Mouse (Mus musculus) c-Kit-negative CD71-positive TER-119-positive erythroid progenitor cells, embryonic 14.5 days (primary cell): ENCODE results near the gene Plekhm1.
A peak's percentile ranks its signal among the peaks of the same experiment; 100 is the strongest.
"Not testable (repeated sequence)": the region's sequence is repeated elsewhere in the genome, so short reads cannot be mapped to it uniquely, and the experiment has no call there.

Experiments
- DNase-seq: peaks from one replicate; pipeline ENCODE4 v3.0.0-alpha.2; 2013; ENCODE audit warnings: low read depth, low spot score

Gene Plekhm1

DNA sequence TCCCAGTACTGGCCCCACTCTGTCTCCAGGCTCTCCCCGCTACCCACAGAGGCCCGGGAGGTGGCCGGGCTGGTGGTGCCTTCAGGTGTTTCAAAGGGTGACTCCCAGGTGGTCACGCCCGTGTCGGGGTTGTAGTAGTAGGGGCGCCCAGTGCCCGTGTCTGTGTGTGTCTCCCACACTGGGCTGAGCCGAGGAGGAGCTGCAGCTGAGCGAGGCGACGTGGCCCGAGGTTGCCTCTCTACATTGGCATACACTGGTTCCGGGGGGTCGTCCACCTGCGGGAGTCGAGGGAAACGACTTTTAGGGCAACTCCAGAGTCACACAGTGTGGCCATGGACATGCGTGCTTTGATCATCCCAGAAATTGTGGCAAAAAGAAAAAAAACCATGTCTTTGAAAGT lies 72.4 kb downstream of the Plekhm1 start:
- no peak for DNase-seq

DNA sequence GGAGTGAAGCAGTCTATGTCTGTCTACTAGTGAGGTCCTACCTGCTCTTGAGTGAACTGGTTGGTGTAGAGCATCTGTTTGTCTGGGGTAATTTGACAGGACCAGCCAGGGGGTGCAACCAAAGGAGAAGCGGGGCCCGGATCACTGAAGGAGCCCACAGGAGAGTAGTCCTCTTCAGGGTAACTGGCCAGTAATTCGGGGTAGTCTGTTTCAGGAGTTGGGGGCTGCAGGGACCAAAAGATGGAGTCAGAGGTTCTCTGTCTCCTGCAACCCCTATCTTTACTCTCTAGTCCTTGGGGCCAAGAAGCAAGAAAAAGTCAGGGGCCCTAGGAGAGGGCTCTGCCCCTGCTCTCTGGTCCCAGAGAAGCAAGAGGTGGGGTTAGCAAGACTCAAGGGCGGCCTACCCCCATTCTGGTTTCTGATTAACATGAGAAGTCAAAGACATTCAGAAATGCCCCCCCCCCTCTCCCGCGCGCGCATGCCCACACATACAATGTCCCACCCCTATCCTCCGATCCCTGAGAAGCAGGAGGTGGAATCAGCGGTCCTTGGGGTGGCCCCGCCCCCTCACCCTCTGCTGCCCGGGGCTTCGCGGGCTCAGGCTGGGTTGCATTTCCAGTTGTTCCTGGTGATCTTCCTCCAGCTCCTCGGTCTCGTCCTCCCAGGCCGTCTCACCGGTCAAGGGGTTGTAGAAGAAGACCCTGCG lies 72.9 kb downstream of the Plekhm1 start:
- DNase-seq, result no peak

DNA sequence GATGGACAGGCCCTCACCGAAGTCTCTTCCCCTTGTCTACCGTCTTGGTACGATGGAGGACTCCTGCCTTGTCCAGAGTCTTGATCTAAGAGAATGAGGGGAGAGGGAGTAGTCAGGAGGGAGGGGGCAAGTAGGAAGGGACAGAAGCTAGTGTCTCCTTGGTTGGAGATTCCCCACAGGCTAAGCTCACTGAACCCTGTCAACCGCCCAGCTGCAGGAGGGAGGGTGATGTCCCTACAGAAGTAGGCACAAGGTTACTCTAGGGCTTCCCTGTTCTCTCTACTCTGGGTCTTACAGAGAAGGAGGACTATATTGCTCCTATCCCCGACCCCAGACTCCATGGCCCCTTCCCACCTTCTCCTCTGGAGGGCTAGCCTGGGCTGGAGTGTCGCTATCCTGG lies 73.8 kb downstream of the Plekhm1 start:
- DNase-seq, result no peak

GRCm38 (mm10) chr11:103338119-103338518 lies 74.4 kb downstream of the Plekhm1 start:
- DNase-seq, result no peak

- no peak for DNase-seq
These were observed 75.3 kb downstream of the Plekhm1 start for GRCm38 (mm10) chr11:103337180-103337579.

DNA sequence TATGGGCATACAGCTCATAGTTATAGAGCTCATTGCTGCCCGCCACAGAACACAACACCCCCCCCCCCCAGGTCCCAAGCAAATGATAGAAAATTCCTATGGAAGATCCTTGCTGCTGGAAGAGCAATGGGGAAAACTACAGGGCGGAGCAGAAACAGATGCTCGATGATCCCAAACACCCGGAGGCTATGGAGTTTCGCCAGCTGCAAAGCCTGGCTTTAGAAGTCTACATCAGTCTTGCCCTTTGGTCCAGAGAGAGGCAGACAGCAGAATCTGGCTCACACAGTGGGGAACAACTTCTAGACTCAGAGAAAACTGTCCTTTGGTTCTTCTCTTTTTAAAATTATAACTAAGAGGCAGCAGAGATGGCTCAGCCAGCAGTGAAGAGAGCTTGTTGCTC lies 76.9 kb downstream of the Plekhm1 start:
- no peak for DNase-seq

DNA sequence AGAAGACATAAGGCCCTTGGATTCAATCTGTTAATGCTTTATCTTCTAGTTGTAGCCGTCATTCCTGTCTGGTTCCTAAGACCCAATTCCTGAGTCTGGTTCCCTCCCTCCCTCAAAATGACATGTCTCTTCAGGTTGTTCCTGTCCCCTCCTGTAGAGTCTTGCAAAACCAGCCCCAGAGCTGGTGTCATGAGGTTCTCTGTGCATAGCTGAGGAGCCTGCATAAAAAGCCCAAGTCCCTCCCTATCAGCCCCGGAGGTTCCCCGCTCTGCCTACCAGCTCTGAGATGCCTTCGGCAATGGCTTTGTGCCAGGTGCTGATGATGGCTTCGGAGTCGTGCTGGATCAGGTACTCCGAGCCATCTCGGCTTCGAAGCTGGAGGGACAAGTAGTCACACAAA lies 77.6 kb downstream of the Plekhm1 start:
- no peak for DNase-seq

DNA sequence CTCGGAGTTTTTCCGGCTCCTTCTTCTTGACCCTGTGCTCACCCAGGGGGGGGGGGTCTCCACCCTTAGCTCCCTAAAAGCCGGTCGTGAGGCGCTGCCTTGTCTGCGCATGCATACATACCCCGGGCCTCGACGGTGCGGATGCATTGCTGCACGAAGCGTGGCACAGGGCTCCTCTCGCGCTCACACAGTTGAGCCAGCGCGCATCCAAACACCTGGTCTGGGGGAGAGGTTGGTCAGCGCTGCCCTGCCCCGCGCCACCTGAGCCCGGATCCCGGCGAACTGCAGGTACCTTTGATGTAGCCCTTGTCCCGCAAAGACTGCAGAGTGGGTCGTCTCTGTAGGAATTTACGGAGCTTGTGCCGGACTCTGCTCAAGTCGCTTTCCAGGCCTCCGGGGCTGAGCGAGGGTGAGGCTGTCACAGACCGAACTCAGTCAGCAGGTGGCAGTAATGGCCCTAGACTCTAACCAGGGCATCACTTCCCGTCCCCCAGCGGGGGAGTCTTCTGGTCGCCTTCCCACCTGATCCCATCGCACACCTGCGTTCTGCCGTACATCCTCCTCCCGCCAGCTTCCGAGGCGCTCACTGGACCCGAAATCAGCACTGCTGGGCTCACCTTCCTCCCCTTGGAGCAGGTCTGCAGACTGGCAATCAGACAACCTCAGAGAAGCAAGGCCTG lies 78.6 kb downstream of the Plekhm1 start:
- DNase-seq, result no peak

DNA sequence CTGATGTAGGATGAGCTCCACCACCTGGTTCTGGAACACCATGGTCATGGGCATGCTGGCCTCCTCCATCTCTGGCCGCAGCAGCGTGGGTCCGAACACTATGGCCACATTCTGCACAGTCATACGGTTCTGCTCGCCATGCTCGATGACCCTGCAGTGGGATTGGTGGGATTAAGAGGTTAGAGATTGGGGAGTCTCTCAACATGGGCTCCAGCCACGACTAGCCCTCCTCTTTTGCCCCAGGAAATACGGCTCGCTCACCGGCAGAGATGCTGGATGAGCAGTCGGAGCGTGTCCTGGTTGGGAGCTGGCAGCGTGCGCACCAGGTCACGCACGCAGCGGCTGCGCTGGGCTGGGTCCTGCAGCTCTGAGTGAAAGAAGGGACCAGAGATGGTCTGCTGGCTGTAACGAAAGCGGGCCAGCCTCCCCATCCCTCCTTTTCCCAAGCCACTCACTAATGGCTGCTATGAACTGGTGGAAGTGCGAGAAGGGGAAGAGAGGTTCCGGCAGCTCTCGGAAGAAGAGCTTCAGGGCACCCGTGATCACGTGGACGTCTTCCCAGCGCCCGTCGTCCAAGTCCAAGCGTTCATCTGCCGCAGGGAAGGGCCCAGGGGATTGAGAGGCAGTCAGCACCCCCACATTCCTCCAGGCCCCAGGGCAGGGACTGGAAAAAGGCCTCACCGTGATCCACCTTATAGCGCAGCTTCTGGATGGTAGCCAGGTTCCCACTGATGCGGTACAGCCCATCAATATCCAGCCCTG lies 79.4 kb downstream of the Plekhm1 start:
- no peak for DNase-seq

GRCm38 (mm10) chr11:103332186-103332889 lies 80.1 kb downstream of the Plekhm1 start:
- no peak for DNase-seq

DNA sequence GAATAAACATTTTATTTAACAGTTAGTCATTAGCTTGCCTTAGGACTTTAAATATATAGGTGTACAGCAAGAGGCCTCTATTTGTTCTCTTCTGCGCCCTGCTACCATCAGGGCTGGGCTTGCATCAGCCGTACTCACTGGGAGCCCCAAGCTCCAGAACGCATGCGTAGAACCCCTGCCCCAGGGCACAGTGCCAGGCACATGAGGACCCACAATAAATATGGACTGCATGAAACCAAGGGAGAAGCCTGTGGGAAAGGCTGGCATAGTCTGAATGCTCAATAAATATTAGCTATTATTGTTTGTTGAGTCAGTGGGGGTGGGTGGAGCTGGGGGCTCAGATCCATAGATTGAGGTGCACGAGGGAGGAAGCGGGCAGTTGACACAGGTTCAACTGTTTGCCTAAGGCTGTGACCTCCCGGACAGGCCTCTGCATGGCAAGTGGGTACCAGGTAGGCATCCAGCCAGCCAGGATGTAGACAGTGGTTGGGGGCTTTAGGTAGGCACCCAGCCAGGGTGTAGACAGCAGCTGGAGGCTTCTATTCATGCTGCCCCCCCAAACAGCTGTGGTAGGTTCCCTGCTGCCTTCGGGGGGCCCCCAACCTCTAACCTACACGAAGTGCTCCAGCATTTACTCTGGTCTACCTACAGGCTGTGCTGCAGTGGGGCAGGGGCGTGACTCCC lies 80.8 kb downstream of the Plekhm1 start:
- DNase-seq, result no peak

- no peak for DNase-seq
These were observed 81.7 kb downstream of the Plekhm1 start for GRCm38 (mm10) chr11:103330651-103331319.

DNA sequence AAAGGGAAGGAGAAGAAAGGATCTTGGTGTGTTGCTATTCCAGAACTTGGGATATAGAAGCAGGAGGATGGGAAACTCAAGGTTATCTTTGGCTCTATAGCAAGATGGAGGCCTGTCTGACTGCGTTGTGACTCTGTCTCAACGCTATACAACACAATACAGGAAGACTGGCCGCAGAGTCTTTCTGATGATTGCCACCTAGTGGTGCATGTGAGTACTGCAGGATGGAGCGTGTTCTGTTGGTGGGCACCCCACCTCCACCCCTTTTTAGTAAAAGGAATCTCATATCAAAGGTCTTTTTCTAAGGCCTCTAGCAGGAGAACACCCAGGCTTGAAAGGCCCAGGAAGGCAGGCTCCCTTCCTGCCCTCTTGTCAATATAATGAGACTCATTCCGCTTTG lies 85.5 kb downstream of the Plekhm1 start:
- peak; percentile 31 for DNase-seq

GRCm38 (mm10) chr11:103325172-103325571 lies 87.3 kb downstream of the Plekhm1 start:
- no peak for DNase-seq

DNA sequence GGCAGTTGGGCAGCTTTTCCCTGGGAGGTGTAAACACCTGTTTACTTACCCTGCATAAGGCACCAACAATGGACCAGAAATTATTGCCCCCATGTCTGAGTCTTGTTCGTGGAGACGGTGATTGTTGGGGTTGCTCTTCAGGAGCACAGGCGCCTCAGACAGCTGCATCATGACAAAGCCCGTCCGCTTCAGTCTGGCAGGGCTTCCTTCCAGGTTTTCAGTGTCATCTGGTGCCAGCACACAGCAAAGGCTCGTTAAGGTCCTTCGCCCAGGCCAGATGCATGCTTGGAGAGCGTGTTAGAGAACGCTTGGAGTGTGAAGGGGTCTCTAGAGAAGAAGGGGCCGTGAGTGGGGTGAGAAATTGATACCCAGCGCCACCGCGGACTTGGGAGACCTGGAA lies 87.8 kb downstream of the Plekhm1 start:
- DNase-seq, result no peak

GRCm38 (mm10) chr11:103322832-103323231 lies 89.7 kb downstream of the Plekhm1 start:
- not testable (repeated sequence) for DNase-seq

- no peak for DNase-seq
These were observed 91.8 kb downstream of the Plekhm1 start for GRCm38 (mm10) chr11:103320646-103321045.

DNA sequence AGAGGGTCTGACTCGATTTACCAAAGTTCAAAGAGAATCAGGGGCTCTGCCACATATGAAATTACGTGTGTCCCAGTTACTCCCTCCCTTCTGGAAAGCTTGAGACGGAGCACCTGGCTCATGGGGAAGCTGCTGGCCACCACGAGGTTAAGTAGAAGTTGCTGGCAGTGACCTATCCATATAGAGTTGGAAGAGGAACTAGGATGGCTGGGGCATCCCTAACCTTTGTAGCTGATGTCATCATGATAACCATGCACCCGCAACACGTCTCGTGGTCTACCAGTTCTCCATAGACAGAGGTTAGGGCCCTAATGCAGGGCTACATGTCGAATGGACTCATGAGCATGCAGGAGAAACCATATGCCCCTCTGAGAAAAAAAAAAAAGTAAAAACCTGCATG lies 92.3 kb downstream of the Plekhm1 start:
- DNase-seq, result no peak

GRCm38 (mm10) chr11:103318042-103318441 lies 94.4 kb downstream of the Plekhm1 start:
- DNase-seq, result no peak

GRCm38 (mm10) chr11:103315379-103315778 lies 97.1 kb downstream of the Plekhm1 start:
- DNase-seq, result no peak
